Mouse (Mus musculus) kidney, embryonic 14.5 days (tissue): ENCODE measurements around the gene Sik1. TPM values are rescaled to one million over a fixed set of nuclear protein-coding genes. Genes with fewer than 3 reads are reported as not detected.

Experiments
- polyA plus RNA-seq: library from polyadenylated mRNA; unstranded; fragments of >200 nt; fragmentation: Nextera tagmentation; extraction: Ambion mirVana; gene quantifications from 2 replicates; pipeline ENCODE4 v1.2.1, GENCODE M21; 2014

Sik1 gene
- polyA plus RNA-seq, 1 experiment from 2014 or later, result 17.3 TPM

Other genes starting within 250 kb of the Sik1 start
- 2.1 and 2.7 TPM in 2 replicates for gene Cbs, start 218.6 kb downstream of the Sik1 start, polyA plus RNA-seq
- gene U2af1, start 196.9 kb downstream of the Sik1 start, polyA plus RNA-seq, result 195 and 380 TPM in 2 replicates
- gene Cryaa, start 178.0 kb downstream of the Sik1 start, polyA plus RNA-seq, result not detected in 2 replicates
- 64.4 and 77.5 TPM in 2 replicates for gene Rrp1b, start 180.3 kb upstream of the Sik1 start, polyA plus RNA-seq
- 0.21 and 0.95 TPM in 2 replicates for gene Hsf2bp, start 180.5 kb upstream of the Sik1 start, polyA plus RNA-seq